ENCODE assay signal across 18 mouse cellular contexts in the genomic region with DNA sequence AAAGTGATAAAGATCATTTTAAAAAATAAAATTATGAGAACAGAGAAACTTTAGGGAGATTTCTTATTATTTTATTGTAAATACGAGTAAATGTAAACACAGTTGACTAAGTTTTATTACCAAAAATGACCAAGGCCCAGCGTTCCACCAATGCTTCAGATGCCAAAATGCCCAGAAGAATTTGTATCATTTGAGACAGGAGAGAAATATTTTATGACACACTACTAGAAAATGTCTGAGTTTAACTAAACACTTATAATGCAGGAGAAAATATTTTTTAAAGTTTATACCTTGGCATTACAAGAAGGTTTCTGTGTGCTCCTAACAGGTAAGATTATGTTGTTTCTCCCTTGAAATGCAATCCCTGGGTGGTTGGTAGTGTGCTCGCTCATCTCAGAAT.
DNase-seq lines count a peak whose midpoint lies in the region; ATAC-seq and TF ChIP-seq lines count a peak whose summit lies in the region.
"Had no signal": no experiment of that assay in that cellular context is flagged by ENCODE, and none has a peak within 500 bp of the region (broad histone marks: within the 10 kb centered on the region; RNA-seq: fewer than 3 reads in every experiment).

No protein-coding gene starts in this region.

- TF ChIP-seq EP300 in lung, postnatal 0 days (IDR thresholded peaks at IDR 0.05): peak; percentile 98

- WGBS in lung, postnatal 0 days: 64% methylated on average over 3 of the region's 3 CpGs

- H3K9me3 ChIP-seq in lung, postnatal 0 days (ENCODE audit: low read length): no peaks in the 10 kb centered on the region
- H3K9me3 ChIP-seq: G1E had no signal

- H3K4me1 ChIP-seq in lung, postnatal 0 days (ENCODE audit: insufficient read depth, low read depth, low read length): no peaks in the 10 kb centered on the region; the same call in 1 of the 2 replicates

- no peak for TF ChIP-seq CTCF in lung, postnatal 0 days (IDR thresholded peaks at IDR 0.05)

- H3K4me2 ChIP-seq in lung, postnatal 0 days (replicated peaks; ENCODE audit: low read depth, low read length): no peak overlapping the region

- ATAC-seq in lung, postnatal 0 days: no peak
- ATAC-seq: activated CD4-positive, CD25-positive, alpha-beta regulatory T cell, adult 4 months; CD4-positive, CD25-positive, alpha-beta regulatory T cell, adult 4 months; Patski had no signal

- H3K36me3 ChIP-seq in lung, postnatal 0 days (ENCODE audit: insufficient read depth, low read length): no peaks in the 10 kb centered on the region
- H3K36me3 ChIP-seq: G1E had no signal

- no peak overlapping the region for H3K9ac ChIP-seq in lung, postnatal 0 days (replicated peaks; ENCODE audit: low read depth)

- no peak for DNase-seq in lung, postnatal 0 days (ENCODE audit: low spot score)
- DNase-seq in lung, adult 18-20 months: no peak
- DNase-seq: adrenal gland, adult 2 months; adrenal gland, adult 8-10 months; adrenal gland, postnatal 10 days; adrenal gland, postnatal 14 days; adrenal gland, postnatal 25 days; adrenal gland, postnatal 36 days; B cell, adult 2 months; cerebellum, adult 11 months; cerebellum, adult 11-12 months; cerebellum, adult 18-20 months; cerebellum, adult 2 months had no signal

- H3K4me3 ChIP-seq in lung, postnatal 0 days (ENCODE audit: low read depth, low read length): no peak overlapping the region

- no peak overlapping the region for H3K27ac ChIP-seq in lung, postnatal 0 days (ENCODE audit: low read length)

- no peaks in the 10 kb centered on the region for H3K27me3 ChIP-seq in lung, postnatal 0 days (replicated peaks; ENCODE audit: insufficient read depth, low read length)
- H3K27me3 ChIP-seq: CH12.LX, Patski had no signal
